Mouse (Mus musculus): ENCODE measurements around the gene Rpl11. TPM values are rescaled to one million over a fixed set of nuclear protein-coding genes. Genes with fewer than 3 reads are reported as not detected.
"Not testable (repeated sequence)": the region's sequence is repeated elsewhere in the genome, so short reads cannot be mapped to it uniquely, and the experiment has no call there.

The Rpl11 gene
- polyA plus RNA-seq, 1 experiment from 2014 or later, result 211 TPM

- peaks cover 13% of the 10 kb centered on the region for H3K36me3 ChIP-seq (ENCODE audit: control insufficient read depth, insufficient read depth)
- H3K27ac ChIP-seq (ENCODE audit: low read length), result no peak overlapping the region
- H3K9ac ChIP-seq (ENCODE audit: low read length), result no peak overlapping the region
- no peak for ATAC-seq (replicated peaks; ENCODE audit: extremely low read depth, insufficient read depth, low FRiP score)
- no peaks in the 10 kb centered on the region for H3K9me3 ChIP-seq (replicated peaks; ENCODE audit: control insufficient read depth, low read length)
- H3K4me3 ChIP-seq (ENCODE audit: low read length), result no peak overlapping the region
- 68% methylated on average over 7 of the region's 7 CpGs for WGBS
- no peaks in the 10 kb centered on the region for H3K27me3 ChIP-seq (ENCODE audit: control insufficient read depth, insufficient read depth, low read length)
- H3K4me1 ChIP-seq (ENCODE audit: control insufficient read depth, insufficient read depth, low read length), result peaks cover 8% of the 10 kb centered on the region
- no peak overlapping the region for H3K4me2 ChIP-seq (ENCODE audit: low read depth, low read length)
Observed at GRCm38 (mm10) chr4:135981524-135982063, 71.6 kb downstream of the Rpl11 start.

GRCm38 (mm10) chr4:135980223-135980622, 73.0 kb downstream of the Rpl11 start:
- H3K4me3 ChIP-seq (ENCODE audit: low read length); H3K9ac ChIP-seq (ENCODE audit: low read length); H3K27me3 ChIP-seq (ENCODE audit: control insufficient read depth, insufficient read depth, low read length); H3K4me1 ChIP-seq (ENCODE audit: control insufficient read depth, insufficient read depth, low read length); H3K27ac ChIP-seq (ENCODE audit: low read length); H3K9me3 ChIP-seq (replicated peaks; ENCODE audit: control insufficient read depth, low read length); ATAC-seq (replicated peaks; ENCODE audit: extremely low read depth, insufficient read depth, low FRiP score); H3K4me2 ChIP-seq (ENCODE audit: low read depth, low read length): not testable (repeated sequence)
- 89% methylated on average over 5 of the region's 5 CpGs for WGBS
- peaks cover 24% of the 10 kb centered on the region for H3K36me3 ChIP-seq (ENCODE audit: control insufficient read depth, insufficient read depth)

Other genes with a start within 250 kb of the Rpl11 start
- 128 and 147 TPM in 2 replicates for gene Srsf10, start 197.7 kb downstream of the Rpl11 start, polyA plus RNA-seq (2015; fragmentation: Nextera tagmentation; extraction: Ambion mirVana)
- 133 and 149 TPM in 2 replicates for gene Pnrc2, start 179.6 kb downstream of the Rpl11 start, polyA plus RNA-seq (2015; fragmentation: Nextera tagmentation; extraction: Ambion mirVana)
- gene Cnr2, start 158.0 kb downstream of the Rpl11 start, polyA plus RNA-seq (2015; fragmentation: Nextera tagmentation; extraction: Ambion mirVana), result 0.71 and 0.80 TPM in 2 replicates
- 50.7 and 52.8 TPM in 2 replicates for gene Fuca1, start 132.7 kb downstream of the Rpl11 start, polyA plus RNA-seq (2015; fragmentation: Nextera tagmentation; extraction: Ambion mirVana)
- gene Hmgcl, start 107.0 kb downstream of the Rpl11 start, polyA plus RNA-seq (2015; fragmentation: Nextera tagmentation; extraction: Ambion mirVana), result 94.3 and 99.6 TPM in 2 replicates
- 24.4 and 24.5 TPM in 2 replicates for gene Gale, start 89.7 kb downstream of the Rpl11 start, polyA plus RNA-seq (2015; fragmentation: Nextera tagmentation; extraction: Ambion mirVana)
- 73.2 and 77.3 TPM in 2 replicates for gene Lypla2, start 80.8 kb downstream of the Rpl11 start, polyA plus RNA-seq (2015; fragmentation: Nextera tagmentation; extraction: Ambion mirVana)
- 45.1 and 64.5 TPM in 2 replicates for gene Pithd1, start 66.2 kb downstream of the Rpl11 start, polyA plus RNA-seq (2015; fragmentation: Nextera tagmentation; extraction: Ambion mirVana)
- gene Eloa, start 31.7 kb downstream of the Rpl11 start, polyA plus RNA-seq (2015; fragmentation: Nextera tagmentation; extraction: Ambion mirVana), result 31.7 and 34.6 TPM in 2 replicates
- 218 and 262 TPM in 2 replicates for gene Id3, start 90.1 kb upstream of the Rpl11 start, polyA plus RNA-seq (2015; fragmentation: Nextera tagmentation; extraction: Ambion mirVana)
- 8.6 and 11.0 TPM in 2 replicates for gene E2f2, start 119.0 kb upstream of the Rpl11 start, polyA plus RNA-seq (2015; fragmentation: Nextera tagmentation; extraction: Ambion mirVana)
- 2.8 and 3.8 TPM in 2 replicates for gene Asap3, start 152.9 kb upstream of the Rpl11 start, polyA plus RNA-seq (2015; fragmentation: Nextera tagmentation; extraction: Ambion mirVana)
- gene Tcea3, start 194.3 kb upstream of the Rpl11 start, polyA plus RNA-seq (2015; fragmentation: Nextera tagmentation; extraction: Ambion mirVana), result 54.9 and 57.5 TPM in 2 replicates
- gene Zfp46, start 231.3 kb upstream of the Rpl11 start, polyA plus RNA-seq (2015; fragmentation: Nextera tagmentation; extraction: Ambion mirVana), result 20.0 and 22.0 TPM in 2 replicates